Mouse (Mus musculus) limb, embryonic 15.5 days (tissue): Measurements from ENCODE around the gene Tnfrsf19. TPM values are rescaled to one million over a fixed set of nuclear protein-coding genes. Genes with fewer than 3 reads are reported as not detected.

Experiments
- ATAC-seq: fragments of 200-750 bp; cut with Nextera tagmentation; 2 replicates; pipeline ENCODE4 v1.8.0; 2017; ENCODE audit warnings: low read depth, moderate TSS enrichment; ENCODE audit not compliant: insufficient number of reproducible peaks, low FRiP score, low TSS enrichment
- H3K27ac ChIP-seq: fragments of 300-500 bp; sonication (generic); 2 replicates; pipeline ENCODE4 v1.5.1; 2015; ENCODE audit warnings: moderate library complexity, mild to moderate bottlenecking, inconsistent platforms
- H3K27me3 ChIP-seq: fragments of 300-500 bp; sonication (generic); 2 replicates; pipeline ENCODE4 v1.6.1; 2015; ENCODE audit warnings: inconsistent platforms
- H3K36me3 ChIP-seq: fragments of 300-500 bp; sonication (generic); 2 replicates; pipeline ENCODE4 v1.6.1; 2015; ENCODE audit warnings: inconsistent platforms
- H3K4me1 ChIP-seq: fragments of 300-500 bp; sonication (generic); 2 replicates; pipeline ENCODE4 v1.6.1; 2015; ENCODE audit warnings: inconsistent platforms
- H3K4me2 ChIP-seq: fragments of 300-500 bp; sonication (generic); 2 replicates; pipeline ENCODE4 v1.6.1; 2015; ENCODE audit warnings: mild to moderate bottlenecking, inconsistent platforms
- H3K4me3 ChIP-seq: fragments of 300-500 bp; sonication (generic); 2 replicates; pipeline ENCODE4 v1.5.1; 2015; ENCODE audit warnings: mild to moderate bottlenecking, inconsistent platforms
- H3K9ac ChIP-seq: fragments of 300-500 bp; sonication (generic); 2 replicates; pipeline ENCODE4 v1.6.1; 2015; ENCODE audit warnings: inconsistent platforms
- H3K9me3 ChIP-seq: fragments of 300-500 bp; sonication (generic); 2 replicates; pipeline ENCODE4 v1.6.1; 2016; ENCODE audit warnings: inconsistent platforms
- WGBS: fragments of 180-500 bp; shearing (Covaris S2); methylation state at CpG from one replicate; pipeline ENCODE4 v1.1.7; 2015; 5-methylcytosine and 5-hydroxymethylcytosine counted together
- polyA plus RNA-seq: library from polyadenylated mRNA; unstranded; fragments of >200 nt; fragmentation: Nextera tagmentation; extraction: Ambion mirVana; gene quantifications from 2 replicates; pipeline ENCODE4 v1.2.1, GENCODE M21; 2015

The Tnfrsf19 gene
- polyA plus RNA-seq, 1 experiment from 2014 or later, result 63.3 TPM

GRCm38 (mm10) chr14:60937481-60938039 is 108.7 kb downstream of the Tnfrsf19 start:
- H3K4me2 ChIP-seq, result no peak overlapping the region
- no peak for ATAC-seq
- H3K27me3 ChIP-seq, result no peaks in the 10 kb centered on the region
- no peaks in the 10 kb centered on the region for H3K4me1 ChIP-seq
- WGBS, result 96% methylated on average over 4 of the region's 4 CpGs
- no peaks in the 10 kb centered on the region for H3K9me3 ChIP-seq
- no peak overlapping the region for H3K4me3 ChIP-seq
- no peak overlapping the region for H3K9ac ChIP-seq
- no peaks in the 10 kb centered on the region for H3K36me3 ChIP-seq
- H3K27ac ChIP-seq, result no peak overlapping the region

GRCm38 (mm10) chr14:60935705-60936104 is 110.6 kb downstream of the Tnfrsf19 start:
- Histone ChIP-seq H3K36me3 (no peaks in the 10 kb centered on the region), H3K27me3 (no peaks in the 10 kb centered on the region), H3K27ac (no peak overlapping the region), H3K4me3 (no peak overlapping the region), H3K9me3 (no peaks in the 10 kb centered on the region), H3K4me1 (no peaks in the 10 kb centered on the region), H3K9ac (no peak overlapping the region), H3K4me2 (no peak overlapping the region)
- WGBS, result 80% methylated on average over 5 of the region's 5 CpGs
- ATAC-seq, result no peak

DNA sequence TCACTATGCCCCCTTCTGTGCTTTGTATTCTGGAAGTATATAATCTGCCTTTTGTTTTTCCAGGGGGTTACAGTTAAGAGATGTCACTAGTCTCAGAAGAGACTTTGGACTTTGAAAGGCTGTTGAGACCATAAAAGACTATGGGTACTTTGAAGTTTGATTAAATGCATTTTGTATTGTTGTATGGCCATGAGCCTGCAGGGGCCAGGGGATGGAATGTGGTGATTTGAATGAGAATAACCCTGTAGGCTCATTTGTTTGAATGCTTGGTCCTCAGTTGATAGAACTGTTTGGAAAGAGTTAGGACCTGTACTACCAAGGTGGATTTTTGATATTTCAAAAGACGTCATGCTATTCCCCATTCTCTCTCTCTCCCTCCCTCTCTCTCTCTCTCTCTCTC is 120.3 kb downstream of the Tnfrsf19 start:
- no peaks in the 10 kb centered on the region for H3K27me3 ChIP-seq
- no peak overlapping the region for H3K4me2 ChIP-seq
- no peaks in the 10 kb centered on the region for H3K36me3 ChIP-seq
- no peak overlapping the region for H3K27ac ChIP-seq
- ATAC-seq, result no peak
- WGBS, result 80% methylated on average over 1 of the region's 1 CpGs
- H3K9ac ChIP-seq, result no peak overlapping the region
- H3K9me3 ChIP-seq, result no peaks in the 10 kb centered on the region
- no peaks in the 10 kb centered on the region for H3K4me1 ChIP-seq
- no peak overlapping the region for H3K4me3 ChIP-seq

- no peak for ATAC-seq
- Histone ChIP-seq H3K27ac (peak overlapping the region; percentile 35; the same call in 1 of the 2 replicates), H3K4me2 (no peak overlapping the region), H3K36me3 (no peaks in the 10 kb centered on the region), H3K9ac (no peak overlapping the region), H3K27me3 (no peaks in the 10 kb centered on the region), H3K4me1 (peaks cover 17% of the 10 kb centered on the region; the same call in 1 of the 2 replicates), H3K4me3 (no peak overlapping the region), H3K9me3 (no peaks in the 10 kb centered on the region)
- 24% methylated on average over 4 of the region's 4 CpGs for WGBS
Observed at GRCm38 (mm10) chr14:60916661-60917060, 129.6 kb downstream of the Tnfrsf19 start.

Other genes starting within 250 kb of the Tnfrsf19 start
- 2.4 and 2.5 TPM in 2 replicates for gene Sacs, start 92.0 kb upstream of the Tnfrsf19 start, polyA plus RNA-seq
- gene Sgcg, start 212.0 kb upstream of the Tnfrsf19 start, polyA plus RNA-seq, result 9.3 and 23.0 TPM in 2 replicates